Mouse (Mus musculus): ENCODE results near the gene Ccdc85c. TPM values are rescaled to one million over a fixed set of nuclear protein-coding genes. Genes with fewer than 3 reads are reported as not detected.

Ccdc85c gene
- polyA plus RNA-seq, 1 experiment from 2014 or later: 14.5 TPM

- no peaks in the 10 kb centered on the region for H3K36me3 ChIP-seq
- peak overlapping the region; percentile 20 for H3K27ac ChIP-seq
- no peak for ATAC-seq (ENCODE audit: low FRiP score, low read depth)
- H3K4me3 ChIP-seq: no peak overlapping the region
- H3K4me1 ChIP-seq: peaks cover 91% of the 10 kb centered on the region
- no peaks in the 10 kb centered on the region for H3K27me3 ChIP-seq (replicated peaks)
- 82% methylated on average over 24 of the region's 24 CpGs for WGBS
- H3K4me2 ChIP-seq (replicated peaks): no peak overlapping the region
- H3K9me3 ChIP-seq: no peaks in the 10 kb centered on the region
- no peak overlapping the region for H3K9ac ChIP-seq
Measured at GRCm38 (mm10) chr12:108259322-108260049, 15.7 kb downstream of the Ccdc85c start.

DNA sequence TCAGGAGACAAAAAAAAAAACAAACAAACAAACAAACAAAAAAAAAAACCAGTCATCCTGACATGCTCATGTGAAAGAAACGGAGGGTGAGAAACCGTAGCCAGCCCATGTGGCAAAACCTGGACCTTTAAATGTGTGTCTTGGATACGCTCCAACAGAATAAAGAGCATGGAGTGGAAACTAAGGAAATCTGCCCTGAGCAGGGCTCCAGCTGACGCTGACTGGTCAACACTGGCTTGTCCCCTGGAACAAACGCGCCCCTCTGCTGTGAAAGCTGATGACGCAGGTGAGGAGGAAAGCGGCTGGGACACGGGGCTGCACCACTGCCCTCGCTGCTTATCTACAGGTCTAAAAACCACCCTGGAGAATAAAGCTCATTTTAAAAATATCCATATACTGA lies 18.5 kb downstream of the Ccdc85c start:
- Histone ChIP-seq H3K9ac (no peak overlapping the region), H3K4me2 (replicated peaks) (no peak overlapping the region), H3K36me3 (no peaks in the 10 kb centered on the region), H3K27ac (no peak overlapping the region), H3K27me3 (replicated peaks) (no peaks in the 10 kb centered on the region), H3K4me1 (peaks cover 91% of the 10 kb centered on the region), H3K4me3 (no peak overlapping the region), H3K9me3 (no peaks in the 10 kb centered on the region)
- no peak for ATAC-seq (ENCODE audit: low FRiP score, low read depth)
- WGBS: 64% methylated on average over 10 of the region's 10 CpGs

GRCm38 (mm10) chr12:108255960-108256359 lies 19.3 kb downstream of the Ccdc85c start:
- Histone ChIP-seq H3K9ac (0 out of 2 replicates have a peak overlapping the region, but pooled peaks have one; percentile 42), H3K27ac (peak overlapping the region; percentile 37; the same call in 1 of the 2 replicates), H3K4me1 (peaks cover 89% of the 10 kb centered on the region), H3K4me3 (no peak overlapping the region), H3K36me3 (no peaks in the 10 kb centered on the region), H3K9me3 (no peaks in the 10 kb centered on the region), H3K27me3 (replicated peaks) (no peaks in the 10 kb centered on the region), H3K4me2 (replicated peaks) (peak overlapping the region; percentile 36)
- ATAC-seq (ENCODE audit: low FRiP score, low read depth): no peak
- 23% methylated on average over 5 of the region's 5 CpGs for WGBS

DNA sequence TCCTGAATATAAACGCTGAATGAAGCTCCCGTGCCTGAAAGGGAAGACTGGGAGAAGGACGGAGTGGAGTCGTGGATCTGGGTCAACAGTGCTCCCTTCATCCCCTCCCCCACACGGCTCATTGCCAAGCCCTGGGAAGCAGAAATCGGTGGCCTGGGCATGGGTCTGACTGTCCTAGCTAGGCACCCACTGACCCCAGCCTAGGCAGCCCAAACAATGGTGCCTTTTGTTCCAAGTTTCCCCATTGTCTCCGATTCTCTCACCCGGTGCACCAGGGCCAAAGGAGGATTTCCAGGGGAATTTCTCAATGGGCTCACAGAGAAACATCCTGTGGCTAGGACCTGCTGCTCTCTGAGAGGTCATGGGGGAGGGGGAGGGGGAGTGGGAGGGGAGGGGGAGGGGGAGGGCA lies 19.7 kb downstream of the Ccdc85c start:
- Histone ChIP-seq H3K9me3 (no peaks in the 10 kb centered on the region), H3K9ac (0 out of 2 replicates have a peak overlapping the region, but pooled peaks have one; percentile 42), H3K36me3 (no peaks in the 10 kb centered on the region), H3K4me3 (no peak overlapping the region), H3K27me3 (replicated peaks) (no peaks in the 10 kb centered on the region), H3K4me2 (replicated peaks) (peak overlapping the region; percentile 36), H3K27ac (0 out of 2 replicates have a peak overlapping the region, but pooled peaks have one; percentile 22), H3K4me1 (peaks cover 85% of the 10 kb centered on the region)
- 6% methylated on average over 8 of the region's 8 CpGs for WGBS
- peak; percentile 23; the same call in 1 of the 2 replicates for ATAC-seq (ENCODE audit: low FRiP score, low read depth)

DNA sequence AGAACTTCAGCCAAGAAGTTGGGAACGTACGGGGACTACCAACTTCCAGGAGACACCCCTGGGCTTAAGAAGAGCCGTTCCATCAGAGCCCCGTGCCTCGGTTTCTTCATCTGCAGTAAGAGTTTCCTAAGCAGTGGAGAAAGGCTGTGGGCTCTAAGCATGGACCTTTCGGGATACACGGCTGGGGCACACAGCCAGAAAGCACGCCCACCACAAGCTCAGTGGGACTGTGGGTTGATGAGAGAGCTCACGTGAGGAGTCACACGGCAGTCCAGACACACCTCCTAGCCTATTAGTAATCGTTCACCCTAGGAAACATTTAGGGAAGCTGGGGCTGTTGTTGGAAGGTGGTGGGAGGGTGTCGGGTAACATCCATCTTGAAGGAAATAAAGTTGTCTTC lies 22.2 kb downstream of the Ccdc85c start:
- H3K4me2 ChIP-seq (replicated peaks): no peak overlapping the region
- no peak for ATAC-seq (ENCODE audit: low FRiP score, low read depth)
- H3K27me3 ChIP-seq (replicated peaks): no peaks in the 10 kb centered on the region
- 65% methylated on average over 12 of the region's 12 CpGs for WGBS
- no peaks in the 10 kb centered on the region for H3K36me3 ChIP-seq
- H3K4me1 ChIP-seq: peaks cover 85% of the 10 kb centered on the region
- H3K4me3 ChIP-seq: no peak overlapping the region
- no peak overlapping the region for H3K27ac ChIP-seq
- H3K9me3 ChIP-seq: no peaks in the 10 kb centered on the region
- no peak overlapping the region for H3K9ac ChIP-seq

- H3K9ac ChIP-seq: no peak overlapping the region
- no peaks in the 10 kb centered on the region for H3K27me3 ChIP-seq (replicated peaks)
- H3K4me2 ChIP-seq (replicated peaks): no peak overlapping the region
- no peak overlapping the region for H3K4me3 ChIP-seq
- H3K4me1 ChIP-seq: peaks cover 87% of the 10 kb centered on the region
- no peak for ATAC-seq (ENCODE audit: low FRiP score, low read depth)
- H3K36me3 ChIP-seq: no peaks in the 10 kb centered on the region
- H3K27ac ChIP-seq: no peak overlapping the region
- WGBS: 77% methylated on average over 15 of the region's 15 CpGs
- no peaks in the 10 kb centered on the region for H3K9me3 ChIP-seq
Measured at GRCm38 (mm10) chr12:108251825-108252542, 23.2 kb downstream of the Ccdc85c start.

GRCm38 (mm10) chr12:108251034-108251792 lies 24.0 kb downstream of the Ccdc85c start:
- ATAC-seq (ENCODE audit: low FRiP score, low read depth): no peak
- Histone ChIP-seq H3K9ac (no peak overlapping the region), H3K4me1 (peaks cover 87% of the 10 kb centered on the region), H3K27ac (no peak overlapping the region), H3K27me3 (replicated peaks) (no peaks in the 10 kb centered on the region), H3K4me2 (replicated peaks) (no peak overlapping the region), H3K9me3 (no peaks in the 10 kb centered on the region), H3K4me3 (no peak overlapping the region), H3K36me3 (no peaks in the 10 kb centered on the region)
- 87% methylated on average over 31 of the region's 31 CpGs for WGBS

DNA sequence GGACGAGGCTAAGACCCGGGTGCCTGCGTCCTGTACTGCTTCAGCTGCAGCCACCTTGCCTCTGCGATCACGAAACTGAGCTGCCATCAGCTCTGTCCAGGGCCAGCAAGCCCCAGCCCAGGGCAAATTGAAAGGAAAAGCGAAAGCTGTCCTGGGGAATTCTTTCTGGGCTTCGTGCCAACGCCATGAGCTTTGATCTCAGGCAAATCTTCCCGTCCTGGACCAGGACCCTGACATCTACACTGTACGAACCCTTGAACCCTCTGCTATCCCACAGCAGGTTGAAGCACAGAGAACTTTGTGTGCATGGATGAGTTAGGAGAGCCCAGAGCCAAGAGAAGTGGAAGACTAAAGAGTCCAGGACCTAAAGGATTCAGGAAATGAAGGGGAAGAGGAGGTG lies 25.7 kb downstream of the Ccdc85c start:
- Histone ChIP-seq H3K27ac (no peak overlapping the region), H3K9me3 (no peaks in the 10 kb centered on the region), H3K9ac (no peak overlapping the region; the same call in 1 of the 2 replicates), H3K4me3 (no peak overlapping the region), H3K4me2 (replicated peaks) (no peak overlapping the region), H3K27me3 (replicated peaks) (no peaks in the 10 kb centered on the region), H3K4me1 (peaks cover 89% of the 10 kb centered on the region), H3K36me3 (no peaks in the 10 kb centered on the region)
- no peak for ATAC-seq (ENCODE audit: low FRiP score, low read depth)
- 79% methylated on average over 10 of the region's 10 CpGs for WGBS

DNA sequence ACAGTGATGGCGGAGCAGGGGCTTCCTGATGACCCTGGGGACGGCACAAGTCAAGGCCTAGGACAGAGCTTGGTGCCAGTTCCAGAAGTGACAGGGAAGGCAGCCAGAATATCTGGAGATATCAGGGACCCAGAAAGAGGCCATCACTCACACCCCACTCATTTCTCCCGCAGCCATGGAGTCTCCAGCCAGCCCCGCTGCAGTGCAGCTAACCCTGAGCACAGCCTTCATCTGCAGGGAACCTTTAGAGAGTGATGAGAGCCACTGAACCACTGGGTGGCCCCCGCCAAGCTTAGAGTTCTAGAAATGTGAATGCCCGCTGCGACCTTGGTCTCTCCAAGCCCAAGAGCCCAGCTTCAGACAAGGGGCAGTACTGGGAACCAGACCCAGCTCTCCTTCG lies 26.2 kb downstream of the Ccdc85c start:
- Histone ChIP-seq H3K4me1 (peaks cover 89% of the 10 kb centered on the region), H3K36me3 (no peaks in the 10 kb centered on the region), H3K4me2 (replicated peaks) (no peak overlapping the region), H3K27me3 (replicated peaks) (no peaks in the 10 kb centered on the region), H3K9me3 (no peaks in the 10 kb centered on the region), H3K9ac (no peak overlapping the region), H3K27ac (no peak overlapping the region), H3K4me3 (no peak overlapping the region)
- 97% methylated on average over 8 of the region's 8 CpGs for WGBS
- ATAC-seq (ENCODE audit: low FRiP score, low read depth): no peak

DNA sequence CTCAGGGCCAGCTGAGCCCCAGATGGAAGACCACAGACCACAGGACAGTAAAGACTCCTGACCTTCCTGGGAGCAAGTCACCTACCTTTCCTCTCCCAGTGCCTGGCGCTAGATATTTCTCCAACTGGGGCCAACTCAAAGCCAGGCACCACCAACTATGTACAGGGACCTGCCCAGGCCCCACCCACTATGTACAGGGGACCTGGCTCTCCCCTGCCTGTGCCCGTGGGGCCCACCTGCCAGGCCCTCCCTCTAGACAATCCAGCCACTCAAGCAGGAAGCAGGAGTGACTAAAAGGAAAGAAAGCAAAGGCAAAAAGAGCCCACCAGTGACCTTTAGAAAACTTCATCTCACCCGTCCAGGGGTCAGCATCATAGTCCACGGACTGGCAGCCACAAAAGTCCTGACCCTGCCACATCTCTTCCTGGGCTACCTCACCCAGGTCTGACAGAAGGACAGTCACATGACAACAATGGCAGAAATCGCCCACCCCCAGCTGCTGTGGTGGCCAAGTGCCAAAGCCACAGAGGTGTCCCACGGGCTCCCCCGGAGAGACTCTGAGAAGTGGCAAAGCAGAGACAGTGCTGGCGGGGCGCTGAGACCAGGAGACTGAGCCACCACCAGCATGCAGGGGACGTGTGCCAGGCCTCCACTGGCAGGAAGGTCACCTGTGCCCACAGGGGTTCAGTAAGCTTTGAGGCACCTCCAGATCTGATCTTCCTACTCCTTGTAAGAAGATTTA lies 28.3 kb downstream of the Ccdc85c start:
- ATAC-seq (ENCODE audit: low FRiP score, low read depth): no peak
- Histone ChIP-seq H3K4me3 (no peak overlapping the region), H3K9ac (no peak overlapping the region), H3K4me2 (replicated peaks) (no peak overlapping the region), H3K9me3 (no peaks in the 10 kb centered on the region), H3K4me1 (peaks cover 91% of the 10 kb centered on the region), H3K36me3 (no peaks in the 10 kb centered on the region), H3K27me3 (replicated peaks) (no peaks in the 10 kb centered on the region), H3K27ac (no peak overlapping the region)
- WGBS: 78% methylated on average over 10 of the region's 10 CpGs

- no peaks in the 10 kb centered on the region for H3K9me3 ChIP-seq
- H3K27ac ChIP-seq: 0 out of 2 replicates have a peak overlapping the region, but pooled peaks have one; percentile 22
- no peak for ATAC-seq (ENCODE audit: low FRiP score, low read depth)
- H3K4me1 ChIP-seq: peaks cover 96% of the 10 kb centered on the region
- no peak overlapping the region for H3K4me3 ChIP-seq
- 41% methylated on average over 9 of the region's 9 CpGs for WGBS
- no peaks in the 10 kb centered on the region for H3K36me3 ChIP-seq
- H3K27me3 ChIP-seq (replicated peaks): no peaks in the 10 kb centered on the region
- H3K4me2 ChIP-seq (replicated peaks): peak overlapping the region; percentile 29; the same call in 1 of the 2 replicates
- no peak overlapping the region for H3K9ac ChIP-seq
Measured at GRCm38 (mm10) chr12:108245579-108245978, 29.6 kb downstream of the Ccdc85c start.

Measured in neural tube, embryonic 12.5 days (tissue).